Mouse (Mus musculus): ENCODE results near the gene Ugt1a8.

Ugt1a8 gene

GRCm38 (mm10) chr1:88260114-88260513 lies 172.5 kb downstream of the Ugt1a8 start:
- DNase-seq (ENCODE audit: low spot score in 2 of 2): no peak

GRCm38 (mm10) chr1:88260604-88261377 lies 173.2 kb downstream of the Ugt1a8 start:
- no peak for DNase-seq (ENCODE audit: low spot score in 2 of 2)

DNA sequence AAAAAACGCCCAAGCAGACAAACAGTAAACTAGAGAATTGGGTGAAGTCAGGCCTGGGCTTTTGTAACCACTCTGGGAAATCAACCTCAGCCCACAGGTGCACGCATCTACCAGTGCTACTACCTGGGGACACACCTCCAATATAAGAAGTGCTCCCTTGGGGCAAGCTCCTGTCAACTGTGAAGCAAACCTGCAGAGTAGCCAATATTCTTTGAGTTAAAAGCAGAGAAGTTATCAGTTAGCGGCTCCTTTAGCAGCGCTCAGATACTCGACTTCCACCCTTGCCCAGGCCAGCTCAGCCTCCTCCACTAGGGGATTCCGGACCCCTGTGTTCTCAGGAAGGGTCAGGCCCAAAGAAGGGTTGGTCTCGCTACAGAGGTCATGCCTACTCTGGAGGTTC lies 174.1 kb downstream of the Ugt1a8 start:
- no peak for DNase-seq (ENCODE audit: low spot score in 2 of 2)

GRCm38 (mm10) chr1:88262255-88262654 lies 174.6 kb downstream of the Ugt1a8 start:
- no peak for DNase-seq (ENCODE audit: low spot score in 2 of 2)

- no peak for DNase-seq (ENCODE audit: low spot score in 2 of 2)
Measured at GRCm38 (mm10) chr1:88262961-88263360, 175.3 kb downstream of the Ugt1a8 start.

DNA sequence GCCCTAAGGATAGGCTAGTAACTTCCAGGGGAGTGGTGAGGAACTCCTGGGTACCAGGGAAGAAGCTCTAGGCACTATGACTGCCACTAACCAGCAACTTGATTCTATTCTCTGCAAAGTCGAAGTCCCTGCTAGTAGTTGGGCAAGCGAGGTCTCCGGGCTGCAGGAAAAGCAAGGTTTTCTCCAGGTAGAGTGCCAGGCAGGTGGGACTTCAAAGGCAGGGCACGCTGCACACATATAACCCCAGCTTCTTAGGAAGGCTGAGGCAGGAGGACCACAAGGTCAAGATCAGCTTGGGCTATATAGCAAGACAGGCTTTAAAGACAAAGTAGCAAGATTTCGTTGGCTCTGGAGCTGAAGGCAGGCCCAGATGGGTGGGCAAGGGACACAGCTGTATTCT lies 176.2 kb downstream of the Ugt1a8 start:
- no peak for DNase-seq (ENCODE audit: low spot score in 2 of 2)

- no peak for DNase-seq (ENCODE audit: low spot score in 2 of 2)
Measured at GRCm38 (mm10) chr1:88264237-88264868, 176.7 kb downstream of the Ugt1a8 start.

GRCm38 (mm10) chr1:88264869-88265240 lies 177.2 kb downstream of the Ugt1a8 start:
- DNase-seq (ENCODE audit: low spot score in 2 of 2): peak in 1 of 2 experiments; percentile 32

- no peak for DNase-seq (ENCODE audit: low spot score in 2 of 2)
Measured at GRCm38 (mm10) chr1:88266123-88266522, 178.5 kb downstream of the Ugt1a8 start.

DNA sequence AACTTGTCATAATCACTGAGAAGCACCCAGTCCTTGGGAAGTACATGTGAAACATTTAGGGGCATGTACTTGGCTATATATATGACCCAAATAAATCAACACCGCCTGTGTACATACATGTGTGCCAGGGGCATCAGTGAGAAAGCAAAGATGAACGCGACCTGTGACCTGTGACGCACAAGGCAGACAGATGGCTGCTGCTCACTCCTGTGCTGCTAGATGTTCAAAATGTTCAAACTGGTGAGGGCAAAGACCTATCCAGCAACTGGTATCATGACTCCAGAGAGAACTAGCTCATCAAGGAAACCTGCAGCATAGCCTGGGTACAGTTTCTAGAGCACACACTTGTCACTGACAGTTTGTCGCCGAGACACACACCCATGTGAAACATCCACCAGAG lies 179.9 kb downstream of the Ugt1a8 start:
- DNase-seq (ENCODE audit: low spot score in 2 of 2): peak in 1 of 2 experiments; percentile 7

DNA sequence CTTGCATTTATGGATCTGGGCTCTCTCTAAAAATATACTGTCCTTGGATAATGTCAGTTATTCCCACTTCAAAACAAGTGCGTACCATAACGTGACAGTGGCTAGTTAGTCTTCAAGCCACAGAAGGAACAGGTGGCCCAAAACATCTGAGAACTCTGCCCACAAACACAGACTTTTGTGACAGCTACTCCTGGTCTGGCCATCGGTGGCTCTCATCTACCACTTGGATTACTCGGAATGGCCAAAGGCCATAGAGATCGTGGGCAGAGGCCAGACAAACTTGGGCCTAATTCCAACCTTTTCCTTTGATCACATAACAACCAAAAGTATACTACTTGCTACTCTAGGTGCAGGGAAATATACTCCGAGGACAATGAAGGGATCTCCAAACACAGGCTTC lies 180.5 kb downstream of the Ugt1a8 start:
- DNase-seq (ENCODE audit: low spot score in 2 of 2): peak in 1 of 2 experiments; percentile 13
